Mouse (Mus musculus): ENCODE measurements around the gene Nectin3. TPM values are rescaled to one million over a fixed set of nuclear protein-coding genes. Genes with fewer than 3 reads are reported as not detected.

The Nectin3 gene
- polyA plus RNA-seq, 1 experiment from 2014 or later, result 4.7 TPM

GRCm38 (mm10) chr16:46356663-46357062, 141.7 kb downstream of the Nectin3 start:
- H3K9me3 ChIP-seq (replicated peaks), result no peaks in the 10 kb centered on the region
- H3K27ac ChIP-seq, result no peak overlapping the region
- H3K27me3 ChIP-seq, result no peaks in the 10 kb centered on the region
- no peak for DNase-seq
- ATAC-seq (ENCODE audit: low read depth), result no peak
- no peak overlapping the region for H3K9ac ChIP-seq
- no peaks in the 10 kb centered on the region for H3K36me3 ChIP-seq
- H3K4me3 ChIP-seq (replicated peaks), result no peak overlapping the region
- 61% methylated on average over 3 of the region's 3 CpGs for WGBS (ENCODE audit: insufficient replicate concordance)
- no peaks in the 10 kb centered on the region for H3K4me1 ChIP-seq (replicated peaks)
- H3K4me2 ChIP-seq, result no peak overlapping the region

Measured in liver, embryonic 13.5 days (tissue).